Mouse (Mus musculus): Measurements from ENCODE around the gene AC134908.4.

Gene AC134908.4

DNA sequence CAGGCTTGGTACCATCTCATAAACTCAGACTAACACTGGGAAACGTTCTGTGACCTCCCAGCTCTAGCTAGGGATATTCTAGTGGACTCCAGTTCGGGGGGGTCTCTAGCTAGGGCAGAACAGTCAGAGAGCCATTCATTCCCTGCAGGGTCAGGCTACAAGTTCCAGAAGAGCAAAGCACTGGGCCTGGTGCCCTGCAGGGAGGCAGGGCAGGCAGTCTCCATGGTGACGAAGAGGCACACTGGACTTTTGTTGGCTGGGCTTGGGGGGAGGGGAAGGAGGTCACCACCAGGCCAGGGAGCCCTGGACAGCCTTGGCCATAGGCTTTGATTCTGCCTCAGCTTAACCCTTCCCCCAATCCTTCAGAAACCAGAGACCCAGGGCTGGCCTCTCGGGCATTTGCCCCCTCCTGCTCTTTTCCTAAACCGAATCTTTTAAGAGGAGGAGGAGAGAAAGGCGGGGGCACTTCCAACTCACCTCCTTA lies at the start of gene AC134908.4:
TSS of gene AC134908.4 (minus strand) at position 51 of the 484 bp plus-strand sequence.
- no peak for TF ChIP-seq GATA4 (IDR thresholded peaks at IDR 0.05; ENCODE audit: insufficient replicate concordance, low read length)

DNA sequence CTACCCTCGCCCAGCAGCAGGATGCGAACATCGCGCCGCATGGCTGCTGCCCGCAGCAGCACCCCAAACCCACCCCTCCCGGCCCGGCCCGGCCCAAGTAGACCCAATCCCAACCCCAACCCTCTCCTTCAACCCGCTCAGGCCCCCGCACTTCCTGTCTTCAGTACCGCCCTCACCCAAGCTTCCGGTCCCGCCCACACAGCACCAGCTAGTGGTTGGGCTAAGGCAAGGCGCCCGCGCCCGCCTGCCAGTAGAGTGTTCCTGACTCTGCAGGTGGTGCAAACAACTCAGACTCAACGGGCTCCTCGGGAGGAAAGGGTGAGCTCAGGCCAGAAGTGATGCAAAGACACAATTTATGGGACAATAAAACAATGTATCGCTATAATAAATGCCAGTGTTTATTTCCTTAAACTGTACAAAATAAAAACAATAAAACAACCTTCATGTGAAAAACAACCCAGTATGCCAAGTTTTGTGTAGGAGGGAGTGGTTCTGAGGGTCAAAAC lies 49.0 kb upstream of the AC134908.4 start, which contains the start of gene Rhot2:
TSS of gene Rhot2 (minus strand) at position 456 of the 506 bp plus-strand sequence.
- no peak for TF ChIP-seq GATA4 (IDR thresholded peaks at IDR 0.05; ENCODE audit: insufficient replicate concordance, low read length)

DNA sequence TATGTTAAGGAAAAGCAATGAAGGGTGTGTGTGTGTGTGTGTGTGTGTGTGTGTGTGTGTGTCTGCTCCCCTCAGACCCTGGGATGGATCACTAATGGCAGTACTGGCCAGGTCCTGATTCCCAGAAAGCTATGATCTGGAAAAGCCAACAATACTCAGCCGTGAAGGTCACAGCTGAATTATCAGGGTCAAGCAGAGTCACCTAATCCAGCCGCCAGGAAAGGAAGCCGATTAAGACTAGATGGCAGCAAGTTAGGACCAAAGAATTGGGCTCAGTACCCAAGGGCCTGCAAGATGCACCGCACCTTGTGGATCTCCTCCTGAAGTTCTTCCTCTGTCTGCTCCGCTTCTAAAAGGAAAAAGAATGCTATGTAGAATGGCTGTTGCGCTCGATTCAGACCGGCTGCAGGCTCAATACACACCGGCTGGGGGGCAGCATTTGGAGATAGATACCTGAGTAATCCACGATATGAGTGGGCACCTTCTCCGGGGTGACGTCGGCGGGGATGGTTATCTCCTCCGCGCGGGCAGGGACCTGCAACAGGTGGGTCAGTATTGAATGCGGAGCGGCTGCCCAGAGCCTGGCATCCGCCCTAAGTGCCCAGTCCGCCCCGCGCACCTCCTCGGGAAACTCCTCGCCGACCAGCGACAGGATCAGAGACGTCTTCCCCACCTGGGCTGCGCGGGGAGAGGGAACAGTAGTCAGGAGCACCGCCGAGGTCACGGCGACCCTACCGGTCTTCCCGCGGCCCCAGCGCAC lies 48.4 kb upstream of the AC134908.4 start:
- no peak for TF ChIP-seq GATA4 (IDR thresholded peaks at IDR 0.05; ENCODE audit: insufficient replicate concordance, low read length)

DNA sequence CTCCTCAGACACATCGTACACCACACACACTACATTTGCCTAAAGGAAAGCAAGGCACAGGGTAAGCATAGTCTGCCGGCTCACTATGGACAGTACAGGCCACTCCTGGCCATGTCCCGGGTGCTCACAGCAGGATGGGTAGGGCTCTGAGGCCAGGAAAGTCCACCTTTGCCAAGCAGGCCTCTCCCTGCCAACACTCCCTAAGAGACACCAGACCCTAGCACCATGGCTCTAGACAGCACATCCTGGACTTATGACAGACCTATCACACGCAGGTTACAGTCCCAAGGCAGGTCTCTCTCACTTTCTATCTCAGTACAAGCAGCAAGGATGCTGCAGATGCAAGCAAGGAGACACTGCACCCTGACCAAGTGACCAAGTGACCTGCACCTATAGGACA lies 47.7 kb upstream of the AC134908.4 start:
- no peak for TF ChIP-seq GATA4 (IDR thresholded peaks at IDR 0.05; ENCODE audit: insufficient replicate concordance, low read length)

DNA sequence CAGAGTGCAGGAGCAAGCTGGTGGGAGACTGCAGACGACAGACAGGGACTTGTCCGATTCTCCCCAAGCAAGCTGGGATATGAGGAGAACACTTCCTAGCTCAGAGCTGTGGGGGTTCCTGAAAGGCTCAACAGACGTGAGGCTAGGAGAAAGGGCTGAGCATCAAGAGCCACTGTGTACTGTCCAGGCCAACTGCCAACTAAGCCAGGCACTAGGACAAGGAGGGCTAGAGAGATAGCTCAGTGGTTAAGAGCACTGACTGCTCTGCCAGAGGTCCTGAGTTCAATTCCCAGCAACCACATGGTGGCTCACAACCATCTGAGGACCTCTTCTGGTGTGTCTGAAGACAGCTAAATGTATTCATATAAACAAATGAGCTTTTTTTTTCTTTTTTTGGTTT lies 47.0 kb upstream of the AC134908.4 start:
- no peak for TF ChIP-seq GATA4 (IDR thresholded peaks at IDR 0.05; ENCODE audit: insufficient replicate concordance, low read length)

DNA sequence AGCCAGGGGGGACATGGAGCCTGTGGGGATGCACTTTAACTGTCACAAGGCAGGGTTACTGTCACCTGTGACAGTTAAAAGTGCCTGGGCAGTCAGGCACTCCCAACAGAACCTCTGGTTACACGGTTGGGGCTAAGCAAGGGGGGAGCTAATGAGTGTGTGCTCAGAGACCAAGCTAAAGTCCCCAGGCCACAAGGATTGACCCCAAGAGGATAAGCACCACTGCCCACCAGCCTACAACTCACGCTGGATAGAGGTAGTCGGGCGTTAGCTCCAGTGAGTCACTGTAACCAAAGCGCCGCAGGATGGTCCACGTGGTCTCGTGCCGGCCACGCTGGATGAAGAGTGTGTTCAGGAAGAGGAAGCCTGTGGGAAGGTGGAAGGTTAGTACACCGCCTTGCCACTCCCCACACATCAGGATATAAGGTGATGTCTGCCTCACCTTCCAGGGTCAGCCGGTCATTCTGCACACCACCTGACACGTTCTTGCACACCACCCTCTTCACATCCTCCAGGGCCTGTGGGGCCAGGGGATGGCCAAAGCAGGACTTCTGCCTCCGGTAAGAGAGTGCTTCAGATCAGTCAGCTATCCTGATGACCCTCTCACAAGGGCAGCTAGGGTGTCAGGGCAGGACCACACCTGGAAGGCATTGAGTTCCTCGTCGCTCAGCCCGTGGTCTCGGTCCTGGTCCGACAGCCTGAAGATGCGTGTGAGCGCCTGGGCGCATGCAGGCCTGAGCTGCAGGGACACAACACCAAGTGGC lies 45.8 kb upstream of the AC134908.4 start, which contains the start of gene Gm20683:
TSS of gene Gm20683 (minus strand) at position 647 of the 764 bp plus-strand sequence.
- no peak for TF ChIP-seq GATA4 (IDR thresholded peaks at IDR 0.05; ENCODE audit: insufficient replicate concordance, low read length)

DNA sequence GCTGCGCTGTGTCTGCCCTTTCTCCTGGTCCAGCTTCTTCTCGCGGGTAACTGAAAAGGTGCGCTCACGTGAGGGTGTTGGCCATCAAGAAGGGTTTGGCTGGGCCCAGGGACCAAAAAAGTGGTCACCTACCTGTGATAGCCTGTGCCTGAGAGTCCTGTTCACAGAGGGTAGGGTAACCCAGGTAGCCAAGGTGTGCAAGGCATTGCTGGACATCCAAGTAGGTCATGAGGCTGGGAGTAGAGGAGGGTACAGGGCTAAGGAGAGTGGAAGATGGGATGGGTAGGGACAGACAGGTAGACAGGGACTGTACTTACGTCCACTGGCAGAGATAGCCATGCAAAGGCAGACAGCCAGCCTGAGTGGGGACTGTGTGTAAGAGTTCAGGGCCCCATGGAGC lies 45.1 kb upstream of the AC134908.4 start:
- TF ChIP-seq GATA4 (IDR thresholded peaks at IDR 0.05; ENCODE audit: insufficient replicate concordance, low read length) = no peak

DNA sequence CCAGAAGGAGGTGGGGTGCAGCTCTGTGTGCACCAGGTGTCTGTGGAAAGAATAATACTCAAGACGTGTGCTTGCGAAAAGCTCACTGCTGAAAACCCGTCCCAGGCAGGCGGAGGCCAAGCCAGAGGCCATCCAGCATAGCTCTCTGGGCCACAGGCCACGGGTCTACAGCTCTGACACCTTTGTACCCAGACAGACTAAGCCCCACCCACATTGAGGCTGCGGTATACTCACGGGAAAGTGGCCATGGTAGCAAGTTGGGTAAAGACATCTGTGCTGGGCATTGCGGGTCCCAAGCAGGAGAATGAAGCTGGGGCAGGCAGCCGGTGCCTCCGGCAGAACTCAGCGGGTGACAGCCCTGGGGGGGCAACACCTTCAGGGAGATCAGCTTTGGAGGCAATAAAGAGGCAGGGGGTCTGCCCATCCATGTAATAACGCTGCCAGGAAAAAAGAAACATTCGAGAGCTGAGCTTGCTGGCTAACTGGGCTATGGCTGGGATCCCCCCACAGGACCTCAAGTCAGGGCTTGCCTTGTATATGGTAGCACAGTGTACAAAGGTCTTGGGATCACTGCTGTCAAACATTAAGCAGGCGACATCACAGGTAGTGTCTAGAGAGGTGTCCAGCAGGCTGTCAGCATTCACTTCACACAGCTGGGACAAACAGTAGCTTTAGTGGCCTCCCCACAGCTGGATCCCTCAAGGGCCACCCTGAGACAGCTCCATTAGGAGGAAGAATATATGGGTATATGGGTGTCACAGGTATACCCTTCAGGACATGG lies 44.2 kb upstream of the AC134908.4 start:
- TF ChIP-seq GATA4 (IDR thresholded peaks at IDR 0.05; ENCODE audit: insufficient replicate concordance, low read length) = no peak

DNA sequence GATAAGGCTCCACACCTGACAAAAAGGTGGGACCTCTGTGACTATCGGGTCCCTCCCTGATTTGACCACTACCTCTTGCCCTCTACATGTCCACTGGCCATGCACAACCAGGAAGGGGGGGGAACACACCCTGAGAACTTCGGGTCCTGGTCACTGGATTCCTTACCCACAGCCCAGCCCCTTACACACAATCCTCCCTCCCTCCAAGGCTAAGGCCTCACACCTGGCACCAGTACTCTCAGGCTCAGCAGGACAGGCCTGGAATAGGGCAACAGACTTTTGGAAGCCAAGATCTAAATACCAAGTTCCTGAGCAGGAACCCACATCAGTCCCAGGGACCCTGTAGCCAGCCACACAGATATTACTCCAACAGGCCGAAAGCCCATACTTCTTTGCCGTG lies 43.4 kb upstream of the AC134908.4 start:
- no peak for TF ChIP-seq GATA4 (IDR thresholded peaks at IDR 0.05; ENCODE audit: insufficient replicate concordance, low read length)

DNA sequence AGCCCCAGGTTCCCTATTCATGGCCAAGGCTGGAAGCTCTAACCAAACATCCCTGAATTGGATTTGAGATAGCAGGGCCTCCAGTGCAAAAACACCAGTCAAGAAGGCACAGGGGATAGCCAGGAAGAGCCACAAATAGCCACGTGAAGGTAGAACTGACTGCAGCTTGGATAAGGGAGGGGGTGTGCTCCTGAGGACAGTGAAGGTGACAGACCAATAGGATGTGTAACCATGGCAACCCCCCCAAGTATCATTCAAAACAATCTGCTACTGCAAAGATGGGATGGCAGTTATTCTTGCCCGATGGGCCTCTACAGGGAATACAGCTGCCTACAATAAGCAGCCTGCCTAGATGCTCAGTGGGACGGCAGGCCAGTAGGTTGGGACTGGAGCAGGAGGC lies 42.1 kb upstream of the AC134908.4 start:
- TF ChIP-seq GATA4 (IDR thresholded peaks at IDR 0.05; ENCODE audit: insufficient replicate concordance, low read length) = no peak

DNA sequence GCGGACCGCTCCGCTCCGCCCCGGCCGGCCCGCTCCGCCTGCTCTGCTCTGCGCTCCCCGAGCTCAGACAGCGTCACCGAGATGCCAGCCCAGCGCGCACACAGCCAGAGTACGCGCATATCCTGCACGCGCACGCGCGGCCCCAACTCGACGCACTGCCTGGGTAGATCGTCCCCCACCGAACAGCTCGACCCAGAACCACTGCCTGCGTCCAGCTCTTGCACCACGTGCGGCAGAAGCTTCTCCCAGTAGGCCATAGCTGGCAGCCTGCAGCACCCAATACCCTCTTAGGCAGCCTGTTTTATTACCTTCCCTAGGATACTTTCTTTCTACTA lies 41.6 kb upstream of the AC134908.4 start, which contains the start of gene Rhbdl1:
TSS of gene Rhbdl1 (minus strand) at position 220 of the 335 bp plus-strand sequence.
- no peak for TF ChIP-seq GATA4 (IDR thresholded peaks at IDR 0.05; ENCODE audit: insufficient replicate concordance, low read length)

DNA sequence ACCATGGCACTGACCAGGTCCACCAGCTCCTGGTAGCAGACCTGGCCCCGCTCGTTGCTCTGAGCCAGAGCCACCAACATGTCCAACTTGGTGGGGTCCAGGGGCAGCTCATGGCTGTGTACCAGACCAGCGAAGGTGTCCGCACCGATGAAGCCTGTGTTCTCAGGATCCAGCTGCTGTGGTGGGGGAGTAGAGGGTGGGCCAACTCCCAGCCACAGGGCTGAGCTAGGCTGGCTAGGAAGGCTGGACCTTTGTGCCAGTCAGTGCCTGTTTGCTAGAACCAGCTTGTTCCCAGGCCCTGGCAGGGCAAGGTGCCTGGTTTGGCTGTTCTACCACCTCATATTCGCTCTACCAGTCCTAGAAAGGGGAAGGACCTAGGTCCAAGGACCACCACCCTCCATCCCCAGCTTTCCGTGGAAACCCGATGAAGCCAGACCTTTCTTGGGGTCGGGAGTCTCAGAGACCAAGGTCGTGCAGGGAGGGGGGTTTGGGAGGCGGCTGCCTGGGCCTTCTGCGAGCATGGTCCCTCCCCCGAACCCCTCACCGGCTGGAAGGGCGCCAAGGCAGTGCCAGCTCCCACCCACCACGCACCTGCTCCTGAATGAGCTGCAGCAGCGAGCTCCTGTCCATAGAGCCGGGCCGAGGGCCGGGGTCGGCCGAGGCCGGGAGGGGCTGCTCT lies 41.1 kb upstream of the AC134908.4 start:
- no peak for TF ChIP-seq GATA4 (IDR thresholded peaks at IDR 0.05; ENCODE audit: insufficient replicate concordance, low read length)

DNA sequence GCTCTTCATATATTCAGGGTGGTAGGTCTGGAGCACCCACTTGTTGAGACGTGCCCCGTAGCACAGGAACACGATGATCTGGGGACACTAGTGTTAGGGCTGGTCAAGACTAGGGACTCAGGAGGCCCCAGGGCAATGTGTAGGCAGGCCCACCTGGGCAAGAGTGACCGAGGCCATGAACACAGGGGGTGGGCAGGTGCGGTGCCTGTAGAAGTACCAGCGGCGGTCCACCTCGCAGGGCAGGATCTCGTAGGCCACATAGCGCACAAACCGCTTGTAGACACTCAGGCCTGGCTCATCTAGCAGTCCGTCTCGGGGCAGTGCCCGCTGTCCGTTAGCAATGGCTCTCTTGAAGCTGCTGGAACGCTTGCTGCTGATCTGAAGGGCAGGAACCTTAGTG lies 40.4 kb upstream of the AC134908.4 start:
- TF ChIP-seq GATA4 (IDR thresholded peaks at IDR 0.05; ENCODE audit: insufficient replicate concordance, low read length) = no peak

DNA sequence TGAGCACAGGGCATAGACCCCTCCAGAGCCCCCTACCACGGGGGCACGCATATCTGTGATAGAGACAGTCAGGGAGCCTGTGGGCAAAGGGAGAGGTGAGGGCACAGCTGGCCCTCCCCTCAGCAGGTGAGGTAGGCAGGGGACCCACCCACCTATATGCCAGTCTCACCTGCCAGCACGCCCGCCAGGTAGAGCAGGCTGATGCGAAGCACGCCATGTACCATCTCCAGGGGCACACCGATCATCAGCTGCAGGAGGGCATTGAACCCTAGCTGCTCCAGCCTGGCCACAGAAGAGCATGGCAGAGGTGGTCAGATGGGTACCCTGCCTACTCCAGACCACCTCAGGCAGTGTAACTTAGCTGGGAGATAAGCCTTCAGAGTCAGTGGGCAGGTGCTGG lies 39.8 kb upstream of the AC134908.4 start:
- TF ChIP-seq GATA4 (IDR thresholded peaks at IDR 0.05; ENCODE audit: insufficient replicate concordance, low read length) = no peak

Measured in liver, adult (tissue).